Mouse (Mus musculus) G1E (cell line): ENCODE measurements around the gene Slc22a14.

ENCODE experiments used
- CTCF ChIP-seq: IDR thresholded peaks from 2 replicates; pipeline ENCODE4 v1.5.1; 2012; ENCODE audit warnings: low read depth, low read length, inconsistent platforms, mixed read lengths
- GATA1 ChIP-seq: IDR thresholded peaks from 2 replicates; pipeline ENCODE4 v1.6.1; 2012; ENCODE audit warnings: borderline replicate concordance, low read length, inconsistent platforms, mixed read lengths
- GATA2 ChIP-seq: IDR thresholded peaks from 2 replicates; pipeline ENCODE4 v1.6.1; 2012; ENCODE audit warnings: low read depth, low read length, inconsistent platforms, borderline replicate concordance
- POLR2AphosphoS5 ChIP-seq: IDR thresholded peaks from 2 replicates; pipeline ENCODE4 v1.6.1; 2012; ENCODE audit warnings: low read depth, low read length, inconsistent platforms; ENCODE audit not compliant: insufficient replicate concordance
- TAL1 ChIP-seq: conservative IDR thresholded peaks from 2 replicates; pipeline ENCODE4 v1.6.1; 2012; ENCODE audit warnings: low read depth, low read length, inconsistent platforms, mixed read lengths

GRCm38 (mm10) chr9:119278031-119278430, 87.3 kb downstream of the Slc22a14 start:
- no peak for TF ChIP-seq CTCF
- TF ChIP-seq TAL1, result no peak
- no peak for TF ChIP-seq GATA1
- TF ChIP-seq POLR2AphosphoS5, result no peak
- TF ChIP-seq GATA2, result no peak
